Mouse (Mus musculus) erythroblast, embryonic 14.5 days (primary cell): ENCODE results near the gene Rps27l. TPM values are rescaled to one million over a fixed set of nuclear protein-coding genes. Genes with fewer than 3 reads are reported as not detected.
"Not testable (repeated sequence)": the region's sequence is repeated elsewhere in the genome, so short reads cannot be mapped to it uniquely, and the experiment has no call there.

Source experiments
- H3K27me3 ChIP-seq: 2 replicates; pipeline ENCODE4 v1.6.1; 2012; ENCODE audit warnings: inconsistent platforms; ENCODE audit not compliant: control insufficient read depth
- H3K36me3 ChIP-seq: 2 replicates; pipeline ENCODE4 v1.6.1; 2012; ENCODE audit warnings: mild to moderate bottlenecking, inconsistent platforms; ENCODE audit not compliant: control insufficient read depth
- H3K4me1 ChIP-seq: 2 replicates; pipeline ENCODE4 v1.6.1; 2012; ENCODE audit warnings: inconsistent platforms; ENCODE audit not compliant: control insufficient read depth
- H3K4me3 ChIP-seq: replicated peaks from 2 replicates; pipeline ENCODE3; 2012; ENCODE audit warnings: moderate library complexity, mild to moderate bottlenecking, inconsistent platforms
- H3K9me3 ChIP-seq: 2 replicates; pipeline ENCODE4 v1.6.1; 2012; ENCODE audit warnings: low read length, inconsistent platforms, mixed read lengths; ENCODE audit not compliant: control insufficient read depth
- GATA1 ChIP-seq: IDR thresholded peaks from 2 replicates; pipeline ENCODE4 v1.6.1; 2012; ENCODE audit warnings: low read length, inconsistent platforms, mixed read lengths
- TAL1 ChIP-seq: IDR thresholded peaks from 3 replicates; pipeline ENCODE4 v1.6.1; 2012; ENCODE audit warnings: low read length, inconsistent platforms, mixed read lengths
- polyA plus RNA-seq: library from polyadenylated mRNA; stranded (reverse); fragments of >175 nt; gene quantifications from 2 replicates; pipeline ENCODE4 v1.2.3, GENCODE M21; 2012

Rps27l gene
- polyA plus RNA-seq, 1 experiment, result 12.0 TPM

GRCm38 (mm10) chr9:66910677-66911076 lies 35.2 kb upstream of the Rps27l start:
- Histone ChIP-seq H3K9me3 (peaks cover 2% of the 10 kb centered on the region; the same call in 1 of the 2 replicates), H3K4me3 (no peak overlapping the region), H3K36me3 (peaks cover 95% of the 10 kb centered on the region), H3K4me1 (peaks cover 94% of the 10 kb centered on the region), H3K27me3 (no peaks in the 10 kb centered on the region)
- TF ChIP-seq GATA1 (no peak), TAL1 (no peak)

DNA sequence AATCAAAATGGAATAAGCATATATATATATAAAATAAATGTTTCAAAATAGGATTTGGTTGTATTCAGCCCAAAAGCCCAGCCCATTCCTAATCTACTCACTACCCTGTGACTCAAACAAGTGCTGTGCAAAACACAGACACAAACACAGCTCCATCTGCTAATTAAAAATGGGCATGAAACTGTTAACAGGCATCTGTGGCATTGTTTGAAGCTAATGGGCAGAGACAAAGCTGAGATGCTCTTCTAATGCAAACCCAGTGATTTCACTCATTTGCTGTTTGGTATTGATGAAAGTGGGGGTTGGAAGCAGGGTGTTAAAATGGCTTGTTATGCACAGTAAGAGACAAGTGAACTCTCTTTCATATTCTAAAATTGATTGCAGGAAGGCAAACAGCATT lies 33.6 kb upstream of the Rps27l start:
- H3K4me1 ChIP-seq, result peaks cover 94% of the 10 kb centered on the region
- H3K9me3 ChIP-seq, result peaks cover 2% of the 10 kb centered on the region; the same call in 1 of the 2 replicates
- TF ChIP-seq GATA1 (no peak), TAL1 (no peak)
- peak overlapping the region; percentile 91 for H3K4me3 ChIP-seq
- peaks cover 95% of the 10 kb centered on the region for H3K36me3 ChIP-seq
- H3K27me3 ChIP-seq, result no peaks in the 10 kb centered on the region

DNA sequence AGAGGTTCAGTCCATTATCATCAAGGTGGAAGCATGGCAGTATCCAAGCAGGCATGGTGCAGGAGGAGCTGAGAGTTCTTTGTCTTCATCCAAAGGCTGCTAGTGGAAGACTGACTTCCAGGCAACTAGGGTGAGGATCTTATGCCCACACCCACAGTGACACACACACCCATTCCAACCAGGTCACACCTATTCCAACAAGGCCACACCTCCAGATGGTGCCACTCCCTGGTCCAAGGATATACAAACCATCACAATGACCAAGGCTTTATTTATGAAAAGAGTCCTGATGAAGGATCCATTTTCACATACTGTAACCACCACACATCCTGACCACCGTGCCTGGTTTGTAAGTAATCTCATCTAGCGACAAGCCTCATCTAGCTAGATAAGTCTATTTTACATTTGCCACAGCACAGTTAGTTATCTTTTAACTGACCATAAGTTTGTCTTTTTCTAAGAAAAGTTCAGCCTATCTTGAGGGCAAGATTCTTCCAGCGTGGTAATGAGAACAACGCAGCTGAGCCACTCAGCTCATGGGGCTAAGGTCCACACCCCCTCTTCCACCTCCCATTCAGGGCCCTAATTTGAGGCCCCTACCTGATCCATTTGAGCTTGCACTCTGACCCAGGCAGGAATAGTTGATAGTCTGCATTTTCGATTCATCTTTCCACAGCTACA lies 32.5 kb upstream of the Rps27l start:
- Histone ChIP-seq H3K4me3 (peak overlapping the region; percentile 91), H3K4me1 (peaks cover 94% of the 10 kb centered on the region), H3K36me3 (peaks cover 95% of the 10 kb centered on the region)
- not testable (repeated sequence) for H3K27me3 ChIP-seq, H3K9me3 ChIP-seq

- Histone ChIP-seq H3K9me3 (peaks cover 2% of the 10 kb centered on the region; the same call in 1 of the 2 replicates), H3K27me3 (no peaks in the 10 kb centered on the region), H3K4me3 (peak overlapping the region; percentile 91), H3K36me3 (peaks cover 89% of the 10 kb centered on the region), H3K4me1 (peaks cover 93% of the 10 kb centered on the region)
- no peak for TF ChIP-seq GATA1
- TF ChIP-seq TAL1, result no peak
Observed at GRCm38 (mm10) chr9:66914540-66914939, 31.3 kb upstream of the Rps27l start.

GRCm38 (mm10) chr9:66915401-66915800 lies 30.5 kb upstream of the Rps27l start:
- TF ChIP-seq TAL1 (no peak), GATA1 (no peak)
- Histone ChIP-seq H3K4me3 (peak overlapping the region; percentile 91), H3K4me1 (peaks cover 89% of the 10 kb centered on the region), H3K27me3 (no peaks in the 10 kb centered on the region), H3K36me3 (peaks cover 80% of the 10 kb centered on the region), H3K9me3 (peaks cover 2% of the 10 kb centered on the region; the same call in 1 of the 2 replicates)

DNA sequence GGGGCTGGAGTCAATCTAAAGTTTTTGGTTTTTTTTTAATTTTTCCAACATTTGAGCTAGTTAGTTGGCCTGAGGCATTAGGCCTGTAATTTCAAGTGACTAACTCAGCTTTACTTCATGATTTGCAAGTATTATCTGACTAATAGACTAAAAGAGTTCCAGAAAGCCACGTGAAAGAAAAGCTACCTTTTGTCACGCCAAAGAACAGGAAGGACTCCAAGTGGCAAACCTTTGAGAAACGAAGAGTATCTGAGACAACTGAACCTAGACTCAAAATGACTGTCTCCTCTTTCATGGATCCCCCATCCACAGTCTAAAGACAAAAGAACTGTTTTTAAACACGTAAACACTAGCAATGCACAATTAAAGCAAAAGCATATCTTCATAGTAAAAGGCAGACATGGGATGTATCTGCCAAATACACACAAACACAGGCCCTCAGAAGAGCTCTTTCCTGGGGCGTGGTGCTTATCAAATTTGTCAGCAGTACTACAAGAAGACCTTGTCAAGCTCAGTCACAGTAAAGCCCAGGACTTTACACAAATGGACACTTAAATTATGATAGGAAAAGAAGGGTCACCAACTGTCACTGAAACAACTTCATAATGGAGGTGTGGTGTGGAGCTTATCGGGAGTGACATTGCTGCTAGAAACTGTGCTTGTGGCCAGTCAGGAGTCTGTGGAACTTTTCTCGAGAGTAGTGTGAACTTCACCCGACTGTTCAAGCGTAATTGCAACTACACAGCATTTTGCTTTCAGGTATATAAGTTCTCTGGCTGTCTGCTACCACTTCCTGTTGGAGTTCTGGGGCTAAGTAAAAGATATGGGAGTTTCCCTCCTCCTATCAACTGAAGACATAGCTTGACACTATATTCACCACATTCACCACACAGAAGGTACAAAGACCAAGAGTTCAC lies 29.8 kb upstream of the Rps27l start:
- H3K4me3 ChIP-seq, result peak overlapping the region; percentile 91
- H3K4me1 ChIP-seq, result peaks cover 89% of the 10 kb centered on the region
- TF ChIP-seq GATA1 (0 out of 2 replicates have a peak, but pooled peaks have one; percentile 19), TAL1 (peak; percentile 35; the same call in 1 of the 3 replicates)
- H3K9me3 ChIP-seq, result peaks cover 2% of the 10 kb centered on the region; the same call in 1 of the 2 replicates
- H3K27me3 ChIP-seq, result no peaks in the 10 kb centered on the region
- peaks cover 73% of the 10 kb centered on the region for H3K36me3 ChIP-seq

DNA sequence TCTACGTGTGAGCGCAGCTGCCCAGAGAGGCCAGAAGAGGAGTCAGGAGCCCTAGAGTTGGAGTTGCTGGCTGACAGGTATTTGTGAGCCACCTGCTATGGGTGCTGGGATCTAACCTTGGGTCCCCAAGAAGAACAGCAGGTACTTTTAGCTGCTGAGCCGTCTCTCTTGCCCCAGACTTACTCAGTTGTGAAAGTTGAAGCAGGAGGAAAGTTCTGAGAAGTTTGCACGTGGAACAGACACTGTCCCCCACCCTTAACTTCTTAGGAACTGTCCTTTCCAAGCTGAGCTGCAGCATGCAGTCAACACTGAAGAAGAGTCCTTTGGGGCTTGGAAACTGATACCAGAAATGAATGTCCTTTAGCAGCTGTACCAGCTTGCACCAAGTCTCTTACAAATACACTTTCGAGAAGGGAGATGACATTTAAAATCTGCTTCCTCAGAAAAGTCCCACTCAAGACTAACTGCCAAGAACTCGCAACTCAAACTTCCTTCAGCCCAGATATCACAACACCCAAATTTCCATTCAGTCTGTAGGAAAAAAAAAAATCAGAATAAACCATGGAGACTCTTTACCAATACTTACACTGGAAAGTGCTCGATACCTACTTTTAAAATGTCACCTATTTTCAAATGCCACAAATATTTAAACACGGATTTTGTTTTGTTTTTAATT lies 28.5 kb upstream of the Rps27l start:
- Histone ChIP-seq H3K4me3 (peak overlapping the region; percentile 91), H3K4me1 (peaks cover 82% of the 10 kb centered on the region), H3K27me3 (no peaks in the 10 kb centered on the region), H3K9me3 (peaks cover 5% of the 10 kb centered on the region), H3K36me3 (peaks cover 61% of the 10 kb centered on the region)
- TF ChIP-seq TAL1, result no peak
- TF ChIP-seq GATA1, result no peak

DNA sequence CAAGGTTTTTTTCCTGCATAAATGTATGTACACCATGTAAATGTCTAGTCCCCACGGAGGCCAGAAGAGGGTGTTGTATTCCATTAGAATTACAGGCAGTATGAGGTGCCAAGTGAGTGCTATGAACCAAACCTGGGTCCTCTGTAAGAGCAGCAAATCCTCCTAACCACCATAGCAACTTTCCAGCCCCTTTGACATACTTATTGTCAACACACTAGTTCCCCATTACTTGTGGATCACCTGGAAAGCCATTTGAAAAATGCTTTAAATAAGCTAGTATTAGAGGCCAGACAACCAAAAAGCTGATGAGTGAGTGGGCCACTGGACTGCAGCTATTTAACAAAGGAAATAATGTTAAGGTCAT lies 28.0 kb upstream of the Rps27l start:
- Histone ChIP-seq H3K4me3 (peak overlapping the region; percentile 91), H3K36me3 (peaks cover 56% of the 10 kb centered on the region), H3K4me1 (peaks cover 77% of the 10 kb centered on the region), H3K9me3 (peaks cover 3% of the 10 kb centered on the region), H3K27me3 (no peaks in the 10 kb centered on the region)
- TF ChIP-seq TAL1 (no peak), GATA1 (no peak)
